8 mouse cellular contexts compared by ENCODE assay signal in genomic region chr2:83759216-83759648, GRCm38 (mm10). TPM values are rescaled to one million over a fixed set of nuclear protein-coding genes. Genes with fewer than 3 reads are reported as not detected.
DNase-seq lines count a peak whose midpoint lies in the region; ATAC-seq lines count a peak whose summit lies in the region.

No protein-coding gene starts in this region.

- H3K4me3 ChIP-seq in heart, embryonic 14.5 days (ENCODE audit: control insufficient read depth in 1 of 2, insufficient read depth in 1 of 2, low read depth in 1 of 2, low read length in 2 of 2) = peak overlapping the region; percentile 22; a peak in 3 of 4 replicates
- H3K4me3 ChIP-seq in stomach, embryonic 16.5 days (replicated peaks; ENCODE audit: low read length) = no peak overlapping the region

- WGBS in heart, embryonic 14.5 days = 17% methylated on average over 11 of the region's 11 CpGs
- WGBS in stomach, embryonic 16.5 days = 56% methylated on average over 11 of the region's 11 CpGs

- peak overlapping the region; percentile 22 for H3K9ac ChIP-seq in heart, embryonic 14.5 days (ENCODE audit: low read length)
- H3K9ac ChIP-seq in stomach, embryonic 16.5 days (ENCODE audit: low read length) = no peak overlapping the region

- peak; percentile 41 for DNase-seq in left cerebral cortex, postnatal 4 days
- no peak for DNase-seq in left cerebral cortex, adult 18-20 months (ENCODE audit: low spot score in 2 of 2)
- peak; percentile 71 to 90 for DNase-seq in kidney, postnatal 25 days
- DNase-seq in spleen, postnatal 10 days (ENCODE audit: low spot score in 2 of 2) = no peak
- DNase-seq in layer of hippocampus, adult 18-20 months (ENCODE audit: low spot score in 2 of 2) = no peak

- no peak for ATAC-seq in heart, embryonic 14.5 days (ENCODE audit: insufficient number of reproducible peaks, insufficient read depth, low FRiP score, low read depth)
- ATAC-seq in stomach, embryonic 16.5 days (ENCODE audit: insufficient read depth, low FRiP score) = no peak
- no peak for ATAC-seq in CD4-positive, CD25-positive, alpha-beta regulatory T cell, adult 4 months

- peak overlapping the region; percentile 74 for H3K27ac ChIP-seq in heart, embryonic 14.5 days (replicated peaks in 1 of 2; ENCODE audit: control insufficient read depth in 1 of 2, insufficient read depth in 1 of 2, low read depth in 2 of 2, low read length in 2 of 2)
- H3K27ac ChIP-seq in stomach, embryonic 16.5 days (ENCODE audit: low read length) = peak overlapping the region; percentile 0; the same call in 1 of the 2 replicates

- H3K4me2 ChIP-seq in heart, embryonic 14.5 days (ENCODE audit: low read length) = peak overlapping the region; percentile 62
- H3K4me2 ChIP-seq in stomach, embryonic 16.5 days (ENCODE audit: low read depth, low read length) = no peak overlapping the region

- no peaks in the 10 kb centered on the region for H3K9me3 ChIP-seq in heart, embryonic 14.5 days (ENCODE audit: control insufficient read depth, low read length)
- H3K9me3 ChIP-seq in stomach, embryonic 16.5 days (replicated peaks; ENCODE audit: control insufficient read depth, low read length) = no peaks in the 10 kb centered on the region

- peaks cover 21% of the 10 kb centered on the region for H3K36me3 ChIP-seq in heart, embryonic 14.5 days (ENCODE audit: control insufficient read depth, insufficient read depth, low read length)
- H3K36me3 ChIP-seq in stomach, embryonic 16.5 days (ENCODE audit: control insufficient read depth, insufficient read depth, low read length) = no peaks in the 10 kb centered on the region

- intact Hi-C loops in left cerebral cortex, postnatal 4 days (cut with DNase I) = no loop called here

- H3K27me3 ChIP-seq in heart, embryonic 14.5 days (ENCODE audit: control insufficient read depth, insufficient read depth, low read length) = peaks cover 46% of the 10 kb centered on the region
- no peaks in the 10 kb centered on the region for H3K27me3 ChIP-seq in stomach, embryonic 16.5 days (ENCODE audit: control insufficient read depth, insufficient read depth, low read length)

- H3K4me1 ChIP-seq in heart, embryonic 14.5 days (ENCODE audit: control insufficient read depth in 2 of 2, insufficient read depth in 2 of 2, low read length in 2 of 2) = peaks cover 6 to 18% of the 10 kb centered on the region in 2 experiments
- no peaks in the 10 kb centered on the region for H3K4me1 ChIP-seq in stomach, embryonic 16.5 days (ENCODE audit: control insufficient read depth, insufficient read depth, low read length)

RNA-seq across cellular contexts. Expression of gene Itgav, which starts 35.0 kb away (rescaled TPM):
- 10 to 100 TPM; 29.7 to 30.6 TPM for total RNA-seq in left cerebral cortex, postnatal 4 days (2021)
- total RNA-seq in left cerebral cortex, adult 18-20 months (2021) = 100 to 1,000 TPM; 138 to 149 TPM
- polyA plus RNA-seq in heart, embryonic 14.5 days (2014; fragmentation: Nextera tagmentation; extraction: Ambion mirVana) = 67.4 and 75.3 TPM in 2 replicates
- polyA plus RNA-seq in stomach, embryonic 16.5 days (2015; fragmentation: Nextera tagmentation; extraction: Ambion mirVana) = 76.8 and 77.2 TPM in 2 replicates
- 10 to 100 TPM; 65.3 to 71.4 TPM for total RNA-seq in layer of hippocampus, adult 18-20 months (2021)
- polyA plus RNA-seq in CD4-positive, CD25-positive, alpha-beta regulatory T cell, adult 4 months (2017; shearing (Covaris generic)) = 10 to 100 TPM; 46.8 to 71.6 TPM

RNA-seq across cellular contexts. Expression of gene Fam171b, which starts 53.2 kb away (rescaled TPM):
- total RNA-seq in left cerebral cortex, postnatal 4 days (2021) = 100 to 1,000 TPM; 133 to 144 TPM
- total RNA-seq in left cerebral cortex, adult 18-20 months (2021) = 100 to 1,000 TPM; 206 to 215 TPM
- 1.9 and 3.6 TPM in 2 replicates for polyA plus RNA-seq in heart, embryonic 14.5 days (2014; fragmentation: Nextera tagmentation; extraction: Ambion mirVana)
- polyA plus RNA-seq in stomach, embryonic 16.5 days (2015; fragmentation: Nextera tagmentation; extraction: Ambion mirVana) = 12.2 and 13.0 TPM in 2 replicates
- total RNA-seq in layer of hippocampus, adult 18-20 months (2021) = 100 to 1,000 TPM; 203 to 205 TPM
- polyA plus RNA-seq in CD4-positive, CD25-positive, alpha-beta regulatory T cell, adult 4 months (2017; shearing (Covaris generic)) = under 1 TPM; 0.34 to 0.50 TPM

Comparison
In these comparisons a context has a peak if more than half of its experiments do, and no peak if none do; other contexts are left out.
1. DNase-seq: peak in left cerebral cortex, postnatal 4 days (single experiment) and kidney, postnatal 25 days (2 of 2); none in left cerebral cortex, adult 18-20 months (0 of 2), spleen, postnatal 10 days (0 of 2) and layer of hippocampus, adult 18-20 months (0 of 2).